Mouse (Mus musculus) c-Kit-positive CD71-negative TER-119-negative erythroid progenitor cells, embryonic 14.5 days (primary cell): Measurements from ENCODE around the gene 1810049J17Rik.
A peak's percentile ranks its signal among the peaks of the same experiment; 100 is the strongest.
"Not testable (repeated sequence)": the region's sequence is repeated elsewhere in the genome, so short reads cannot be mapped to it uniquely, and the experiment has no call there.

ENCODE experiments used
- DNase-seq: peaks from one replicate; pipeline ENCODE4 v3.0.0-alpha.2; 2013; ENCODE audit warnings: low read depth

The 1810049J17Rik gene

DNA sequence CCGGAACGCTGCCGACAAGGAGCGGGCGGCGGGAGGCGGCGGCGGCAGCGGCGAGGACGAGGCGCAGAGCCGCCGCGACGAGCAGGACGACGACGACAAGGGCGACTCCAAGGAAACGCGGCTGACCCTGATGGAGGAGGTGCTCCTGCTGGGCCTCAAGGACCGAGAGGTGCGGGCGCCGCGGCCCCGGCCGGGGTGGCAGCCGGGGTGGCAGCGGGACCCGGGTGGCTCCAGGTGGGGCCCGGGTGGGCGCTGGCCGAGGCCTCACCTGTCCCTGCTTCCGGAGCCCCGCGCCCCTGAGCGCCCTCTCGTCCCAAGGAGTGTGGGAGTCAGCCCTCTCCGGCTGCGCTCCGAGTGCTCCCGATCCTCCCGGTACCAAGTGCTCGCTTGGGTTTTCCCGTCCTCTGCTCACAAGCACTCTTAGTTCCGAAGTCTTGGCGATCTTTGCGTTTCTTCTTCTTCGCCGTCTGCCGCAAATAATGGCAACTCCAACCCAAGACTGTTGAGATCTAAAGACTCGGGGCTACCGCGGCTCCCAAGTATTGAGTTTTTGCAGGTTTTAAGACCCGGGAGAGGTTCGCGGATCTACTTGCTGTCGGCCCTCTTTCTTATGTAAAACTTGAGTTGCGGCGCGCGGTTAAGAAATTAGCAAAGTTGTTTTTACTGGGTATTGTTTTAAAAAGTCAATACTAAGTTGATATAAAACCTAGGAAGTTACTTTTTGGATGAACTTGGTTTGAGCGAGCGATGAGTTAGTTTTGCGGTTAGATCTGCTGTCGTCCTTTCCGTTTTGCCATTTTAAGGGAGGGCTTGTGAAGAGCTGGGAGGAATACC is at the start of gene 1810049J17Rik:
TSS of gene 1810049J17Rik (minus strand) at position 112 of the 834 bp plus-strand sequence.
- DNase-seq, result no peak

DNA sequence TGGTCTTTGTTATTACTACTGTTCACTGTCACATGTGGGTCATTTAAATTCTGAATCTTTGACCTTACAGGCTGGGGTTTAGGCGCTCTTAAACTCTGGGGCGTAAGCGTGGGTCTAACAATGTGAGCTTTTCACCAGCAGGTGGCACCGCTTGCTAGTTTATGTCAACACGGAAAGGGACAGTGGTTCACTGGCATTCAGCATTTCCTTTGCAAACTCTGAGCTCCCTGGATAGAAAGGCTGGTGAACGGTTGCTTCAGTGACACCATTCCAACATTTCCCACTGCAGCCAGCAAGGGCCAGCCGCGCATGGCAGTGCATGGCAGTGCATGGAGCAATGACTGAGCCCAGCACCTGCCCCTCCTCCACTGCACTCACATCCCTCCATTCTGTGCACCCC is 49.5 kb upstream of the 1810049J17Rik start:
- DNase-seq, result peak; percentile 72

- DNase-seq, result no peak
These were observed 48.4 kb upstream of the 1810049J17Rik start for GRCm38 (mm10) chr15:12370096-12370495.

- DNase-seq, result no peak
These were observed 47.2 kb upstream of the 1810049J17Rik start for GRCm38 (mm10) chr15:12368850-12369249.

GRCm38 (mm10) chr15:12368357-12368756 is 46.7 kb upstream of the 1810049J17Rik start:
- DNase-seq, result no peak

DNA sequence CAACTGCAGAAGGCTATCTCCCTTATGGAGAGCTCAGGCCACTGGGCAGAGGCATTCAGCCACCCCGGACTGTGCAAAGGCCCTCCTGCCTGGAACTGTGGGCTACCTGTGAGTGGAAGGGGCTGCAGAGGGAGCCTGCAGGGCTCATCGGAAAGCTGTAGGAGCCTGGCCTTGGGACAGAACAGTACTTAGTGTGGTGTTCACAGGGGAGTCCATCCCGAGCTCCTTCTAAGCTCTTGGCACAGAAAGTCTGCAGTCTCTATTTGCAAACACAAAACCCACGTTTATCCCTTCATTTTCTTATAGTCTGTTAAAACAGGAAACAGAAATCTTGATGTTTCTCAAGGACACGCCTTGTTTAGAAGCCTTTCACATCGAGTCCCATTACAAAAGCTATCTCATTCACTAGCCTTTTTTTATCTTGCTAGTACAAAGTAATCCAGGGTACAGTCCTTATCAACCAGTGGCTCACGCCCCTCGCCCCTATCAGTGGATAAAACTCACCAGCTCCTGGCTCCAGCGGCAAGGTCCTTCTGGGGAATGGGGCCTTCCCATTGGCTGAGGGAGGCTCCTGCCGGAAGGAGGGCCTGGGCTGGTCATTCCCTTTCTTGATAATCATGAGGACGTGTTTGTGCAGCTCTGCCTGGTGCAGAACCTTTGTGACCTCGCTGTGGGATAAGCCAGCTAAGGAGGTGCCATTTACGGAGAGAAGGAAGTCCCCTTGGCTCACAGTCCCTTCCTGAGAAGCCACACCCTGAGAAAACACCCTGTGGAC is 45.8 kb upstream of the 1810049J17Rik start:
- DNase-seq, result no peak

DNA sequence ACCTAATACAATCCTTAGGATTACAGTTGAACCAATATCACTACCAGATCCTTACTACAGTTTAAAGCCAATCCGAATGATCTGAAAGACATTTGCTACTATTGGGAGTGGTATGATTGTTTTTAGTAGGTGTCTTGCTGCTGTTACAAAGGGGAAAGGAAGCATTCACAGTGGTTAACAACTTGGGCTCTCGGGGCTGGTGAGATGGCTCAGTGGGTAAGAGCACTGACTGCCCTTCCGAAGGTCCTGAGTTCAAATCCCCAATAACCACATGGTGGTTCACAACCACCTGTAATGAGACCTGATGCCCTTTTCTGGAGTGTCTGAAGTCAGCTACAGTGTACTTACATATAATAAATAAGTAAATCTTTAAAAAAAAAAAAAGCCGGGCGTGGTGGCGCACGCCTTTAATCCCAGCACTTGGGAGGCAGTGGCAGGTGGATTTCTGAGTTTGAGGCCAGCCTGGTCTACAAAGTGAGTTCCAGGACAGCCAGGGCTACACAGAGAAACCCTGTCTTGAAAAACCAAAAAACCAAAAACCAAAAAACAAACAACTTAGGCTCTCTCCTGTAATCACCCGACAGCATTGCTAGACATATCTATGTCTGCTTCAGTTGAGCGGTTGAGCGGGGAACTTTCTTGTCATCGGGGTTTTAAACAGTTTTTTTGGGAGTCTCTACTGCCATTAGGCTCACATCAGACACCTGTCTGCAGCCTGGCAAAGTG is 45.0 kb upstream of the 1810049J17Rik start:
- DNase-seq, result not testable (repeated sequence)

GRCm38 (mm10) chr15:12366072-12366469 is 44.4 kb upstream of the 1810049J17Rik start:
- no peak for DNase-seq

GRCm38 (mm10) chr15:12365416-12366071 is 43.8 kb upstream of the 1810049J17Rik start:
- no peak for DNase-seq

DNA sequence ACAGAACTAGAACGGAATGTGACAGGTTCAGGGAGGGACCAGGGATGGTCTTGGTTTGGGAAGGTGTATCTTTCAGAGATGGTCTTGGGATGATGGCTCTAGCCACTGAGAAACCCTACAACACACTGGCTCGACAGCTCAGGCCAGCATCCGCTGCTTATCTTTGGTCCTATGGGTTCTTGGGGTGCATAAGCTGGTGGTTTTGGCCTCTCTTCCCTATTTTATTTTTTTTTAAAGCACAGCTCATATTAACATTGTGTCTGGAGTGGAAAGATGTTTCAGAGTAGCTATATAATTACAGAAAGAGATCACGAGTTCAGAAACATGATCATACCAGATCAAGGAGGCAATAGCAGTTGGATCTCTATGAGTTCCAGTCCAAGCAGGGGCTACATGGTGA is 42.4 kb upstream of the 1810049J17Rik start:
- DNase-seq, result no peak

DNA sequence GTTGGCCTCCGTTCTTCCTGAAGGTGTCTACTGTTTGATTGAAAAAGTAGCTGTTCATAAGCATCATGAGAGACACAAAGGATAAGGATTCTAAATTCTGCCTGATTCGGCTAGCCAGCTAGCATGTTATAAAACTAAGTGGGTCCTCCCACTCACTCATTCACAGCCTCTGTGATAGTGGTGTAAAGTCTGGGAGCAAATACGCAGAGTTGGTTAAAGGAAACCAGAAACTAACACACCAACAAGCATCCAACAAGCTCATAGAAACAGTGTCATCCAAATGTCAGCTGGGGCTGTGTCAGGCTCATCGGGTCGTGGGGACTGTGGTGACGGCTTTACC is 41.0 kb upstream of the 1810049J17Rik start:
- DNase-seq, result no peak

DNA sequence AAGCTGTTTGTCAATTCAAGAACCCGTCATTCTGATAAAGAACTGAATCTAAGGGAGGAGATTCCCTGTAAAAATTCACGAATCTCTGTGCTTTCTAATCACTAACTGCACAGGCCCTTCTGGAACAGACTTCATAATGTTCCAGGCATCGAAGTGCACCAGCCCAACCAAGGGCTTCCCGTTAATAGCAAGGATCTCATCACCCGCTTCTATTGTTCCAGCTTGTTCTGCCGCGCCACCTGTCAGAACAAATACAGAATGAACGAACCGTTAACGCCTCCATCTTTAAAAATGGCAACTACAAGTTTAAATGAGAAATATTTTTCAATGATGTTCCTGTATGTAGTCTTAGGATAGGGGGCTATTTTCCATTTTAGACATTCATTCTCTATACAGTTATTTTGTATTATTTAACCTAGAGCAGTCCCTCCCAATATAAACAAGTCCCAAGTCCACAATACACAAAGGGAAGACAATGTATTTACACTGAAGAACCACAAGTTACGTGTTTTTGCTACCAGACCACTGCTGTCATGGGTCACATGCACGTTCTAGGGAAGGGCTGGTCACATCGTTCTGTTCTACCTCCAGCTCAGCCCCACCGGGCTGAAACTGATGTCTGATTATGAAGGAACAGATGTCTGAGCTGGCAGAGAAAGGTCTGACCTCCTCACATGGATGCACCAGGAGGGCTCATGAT is 40.5 kb upstream of the 1810049J17Rik start:
- DNase-seq, result no peak

DNA sequence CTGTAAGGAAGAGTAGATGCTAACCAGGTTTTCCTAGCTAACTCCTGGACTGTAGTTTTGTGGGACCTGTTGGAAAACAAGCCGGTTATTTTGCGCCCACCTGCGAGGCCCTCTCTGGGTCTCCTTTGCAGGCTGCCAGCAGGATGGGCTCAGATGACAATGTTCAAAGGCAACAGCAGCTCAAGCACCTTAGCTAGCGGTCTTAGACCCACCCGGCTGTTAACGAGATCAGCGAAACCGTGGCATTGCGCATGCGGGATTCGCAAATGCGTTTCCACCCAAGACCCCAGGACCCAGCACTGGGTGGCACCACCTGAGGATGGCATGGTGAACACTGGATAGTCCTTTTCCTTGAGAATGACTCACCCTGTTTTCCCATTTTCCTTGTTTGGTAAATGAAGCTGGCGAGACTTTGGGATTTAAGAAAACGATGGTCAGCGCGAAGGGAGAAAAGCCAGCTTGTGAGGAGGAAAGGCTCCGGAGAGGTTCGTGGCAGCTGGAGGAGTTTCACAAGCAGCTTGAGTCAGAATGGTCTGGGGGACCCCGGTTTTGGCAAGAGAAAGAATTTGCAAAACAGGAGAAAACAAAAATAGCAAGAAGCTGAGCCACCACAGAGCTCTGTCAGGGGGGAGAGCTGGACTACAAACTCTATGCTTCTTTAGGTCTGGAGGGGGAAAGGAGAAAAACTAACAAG is 39.0 kb upstream of the 1810049J17Rik start:
- no peak for DNase-seq

- no peak for DNase-seq
These were observed 36.7 kb upstream of the 1810049J17Rik start for GRCm38 (mm10) chr15:12358384-12358783.

- DNase-seq, result no peak
These were observed 35.8 kb upstream of the 1810049J17Rik start for GRCm38 (mm10) chr15:12357459-12357858.

DNA sequence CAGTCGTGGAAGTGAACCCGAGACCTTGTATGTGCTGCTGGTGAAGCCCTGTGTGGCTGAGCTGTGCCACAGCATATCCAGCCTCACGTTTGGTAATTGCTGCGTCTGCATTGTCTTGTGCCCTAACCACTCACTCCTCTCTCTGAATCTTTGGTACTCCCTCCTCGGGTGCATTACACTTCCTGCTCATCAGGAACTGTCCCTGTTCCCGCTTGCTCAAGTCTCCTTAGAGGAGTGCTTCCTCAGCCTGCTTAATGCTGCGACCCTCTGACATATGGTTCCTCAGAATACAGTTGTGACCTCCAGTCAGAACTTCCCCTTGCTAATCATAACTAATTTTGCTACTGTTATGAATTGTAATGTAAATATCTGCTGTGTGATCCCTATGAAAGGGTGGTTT is 34.2 kb upstream of the 1810049J17Rik start:
- DNase-seq, result no peak

- DNase-seq, result no peak
These were observed 33.6 kb upstream of the 1810049J17Rik start for GRCm38 (mm10) chr15:12355261-12355660.

DNA sequence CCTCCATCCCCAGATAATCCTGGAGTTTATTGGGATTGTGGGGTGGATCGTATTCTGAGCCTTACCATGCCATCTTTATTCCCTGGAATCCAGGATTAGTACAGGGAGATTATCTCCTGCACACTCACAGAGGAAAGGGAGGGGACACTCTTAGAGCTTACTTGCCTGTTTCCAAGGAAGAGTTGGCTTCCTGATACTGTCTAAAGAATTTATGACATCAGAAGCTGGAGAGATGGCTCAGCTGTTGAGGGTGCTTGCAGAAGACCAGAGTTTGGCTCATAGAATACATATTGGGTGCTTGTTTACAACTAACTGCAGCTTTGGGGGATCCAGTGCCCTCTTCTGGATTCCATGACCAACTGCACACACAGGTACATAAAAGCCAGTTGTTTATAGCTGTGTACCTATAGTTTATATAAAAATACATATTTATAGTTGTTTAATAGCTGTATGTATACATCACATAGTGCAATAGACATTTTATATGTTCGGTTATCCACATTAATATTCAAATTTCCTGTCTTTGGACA is 32.6 kb upstream of the 1810049J17Rik start:
- DNase-seq, result no peak

- no peak for DNase-seq
These were observed 29.8 kb upstream of the 1810049J17Rik start for GRCm38 (mm10) chr15:12351470-12351869.

- DNase-seq, result no peak
These were observed 28.1 kb upstream of the 1810049J17Rik start for GRCm38 (mm10) chr15:12349840-12350239.

DNA sequence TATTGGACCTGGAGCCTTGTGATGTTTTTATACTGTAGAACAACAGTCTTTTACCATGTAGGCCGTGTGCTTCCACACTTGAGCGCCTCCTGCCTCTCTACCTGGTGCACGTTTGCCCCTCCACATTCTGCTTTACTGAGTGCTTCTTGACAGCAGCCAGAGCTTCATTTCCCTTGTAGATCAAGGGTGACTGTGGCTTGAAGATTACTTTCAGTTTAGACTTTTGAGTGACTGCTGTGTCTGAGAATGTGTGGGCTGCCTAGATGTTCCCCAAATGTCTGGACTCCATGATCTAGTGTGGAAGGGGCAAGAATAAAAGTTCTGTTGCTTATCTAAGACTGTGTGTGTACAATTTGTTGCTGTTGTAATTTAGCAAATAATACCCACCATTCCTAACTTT is 27.3 kb upstream of the 1810049J17Rik start:
- no peak for DNase-seq
